Mouse (Mus musculus) layer of hippocampus, postnatal 36 days (tissue): ENCODE measurements at regions not wholly inside any gene's neighbourhood (a gene's known extent, or its start where the extent isn't known, plus 50 kb on each side); places are given as distances from the start of the nearest gene placed in this dataset.

Experiments
- DNase-seq, 2 experiments: peaks; one replicate each; pipeline ENCODE4 v3.0.0; 2022

DNA sequence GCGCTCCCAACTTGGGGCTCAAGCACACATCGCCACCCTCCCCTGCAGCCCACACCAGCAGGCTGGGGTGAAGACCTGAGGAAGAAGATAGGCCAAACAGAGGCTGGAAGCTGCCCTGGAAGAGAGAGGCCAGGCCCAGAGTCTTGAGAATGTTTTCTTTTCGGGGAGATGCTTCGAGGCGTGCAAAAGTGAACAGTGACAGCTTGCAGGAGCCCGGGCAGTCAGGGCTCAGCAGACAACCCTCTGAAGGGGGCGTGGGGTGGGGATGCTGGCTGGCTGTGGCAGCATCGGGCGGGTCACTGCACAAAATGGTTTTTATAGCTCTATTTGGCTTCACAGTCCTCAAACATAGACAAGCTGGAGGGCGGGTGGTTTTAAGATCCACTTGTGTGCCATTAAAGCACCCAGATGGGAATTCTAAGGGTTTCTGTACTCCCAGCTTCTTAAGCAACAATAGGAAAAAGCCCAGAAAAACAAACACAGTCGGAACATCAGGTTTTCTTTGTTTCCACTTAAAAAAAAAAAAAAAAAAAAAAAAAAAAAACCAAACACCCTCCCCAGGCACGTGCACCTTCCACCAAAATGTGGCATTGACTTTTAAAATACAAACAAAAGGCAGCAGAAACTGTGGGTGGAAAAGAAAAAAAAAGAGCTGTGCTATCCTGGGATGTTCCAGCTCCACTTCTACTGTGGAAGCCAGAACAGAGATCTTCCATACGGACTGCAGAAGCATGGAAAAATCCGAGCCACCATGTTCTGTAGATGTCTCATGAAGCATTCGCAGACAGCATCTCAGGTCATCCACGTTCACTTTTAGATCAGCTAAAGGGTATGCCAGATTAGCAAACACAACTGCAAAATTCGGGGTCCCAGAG, 123.5 kb downstream of the Ly86 start:
- DNase-seq: no peak

DNA sequence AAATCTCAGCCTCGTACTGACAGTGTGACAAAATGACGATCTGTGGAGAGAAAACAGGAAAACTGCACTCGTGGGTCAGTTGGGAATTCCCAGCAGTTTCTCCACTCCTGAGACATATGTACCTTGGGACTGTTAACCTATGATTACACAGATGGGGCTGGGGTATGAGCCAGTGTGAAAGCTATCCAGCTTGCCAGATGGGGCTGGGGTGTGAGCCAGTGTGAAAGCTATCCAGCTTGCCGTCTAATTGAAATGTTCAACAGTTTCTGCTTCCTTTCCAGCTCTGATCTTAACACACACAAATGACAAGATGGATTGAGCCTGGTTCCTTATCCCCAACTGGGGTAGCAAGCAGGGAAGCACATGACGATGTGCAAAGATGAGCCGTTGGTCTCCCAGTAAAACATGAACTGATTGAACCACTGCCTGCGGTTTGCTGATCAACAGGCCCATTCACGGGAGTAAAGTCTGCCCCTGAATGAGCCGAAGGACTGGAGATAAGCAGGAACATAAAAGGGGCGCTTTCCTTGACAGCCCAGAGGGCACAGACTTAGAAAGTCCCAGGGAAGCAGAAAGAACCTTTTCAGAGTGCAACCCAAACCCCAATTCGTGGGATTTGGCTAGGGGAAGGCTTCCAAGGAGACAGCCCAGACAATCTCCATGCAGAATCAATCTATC, 125.4 kb downstream of the Ly86 start:
- no peak for DNase-seq

DNA sequence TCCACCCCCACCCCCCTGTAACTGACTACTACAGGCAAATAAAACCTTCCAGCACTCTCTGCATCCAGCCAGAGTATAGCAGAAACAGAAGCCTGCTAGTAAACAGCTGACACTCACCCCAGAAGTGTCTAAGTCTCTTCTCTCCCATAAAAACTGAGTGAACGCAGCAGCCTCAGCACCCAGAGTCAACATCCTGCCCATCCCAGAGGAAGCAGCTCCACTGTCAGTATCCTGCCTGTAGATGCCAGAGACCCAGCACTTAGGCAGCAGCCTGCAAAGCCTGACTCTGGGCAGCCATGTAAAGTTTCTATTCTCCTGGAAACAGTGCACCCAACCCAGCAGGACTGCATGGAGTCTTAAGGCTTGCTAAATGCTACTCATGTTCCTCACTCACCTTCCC, 128.4 kb downstream of the Ly86 start:
- no peak for DNase-seq

DNA sequence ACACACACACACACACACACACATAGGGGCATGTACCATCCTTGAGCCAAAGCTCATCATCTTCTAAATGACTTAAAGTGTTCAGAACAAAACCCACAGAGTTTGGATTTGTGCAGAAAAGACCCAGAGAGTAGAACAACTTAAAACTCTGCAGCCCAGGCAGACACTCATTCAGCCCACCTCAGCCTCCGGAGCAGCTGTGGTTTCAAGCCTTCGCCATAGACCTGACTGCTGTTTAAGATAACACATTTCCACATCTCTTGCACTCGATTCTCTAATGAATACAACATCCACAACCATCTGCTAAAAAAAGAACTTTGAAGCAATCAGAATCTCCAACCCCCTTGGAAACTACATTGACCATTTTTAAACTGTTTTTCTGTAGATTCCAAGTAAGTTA, 130.8 kb downstream of the Ly86 start:
- DNase-seq: no peak

DNA sequence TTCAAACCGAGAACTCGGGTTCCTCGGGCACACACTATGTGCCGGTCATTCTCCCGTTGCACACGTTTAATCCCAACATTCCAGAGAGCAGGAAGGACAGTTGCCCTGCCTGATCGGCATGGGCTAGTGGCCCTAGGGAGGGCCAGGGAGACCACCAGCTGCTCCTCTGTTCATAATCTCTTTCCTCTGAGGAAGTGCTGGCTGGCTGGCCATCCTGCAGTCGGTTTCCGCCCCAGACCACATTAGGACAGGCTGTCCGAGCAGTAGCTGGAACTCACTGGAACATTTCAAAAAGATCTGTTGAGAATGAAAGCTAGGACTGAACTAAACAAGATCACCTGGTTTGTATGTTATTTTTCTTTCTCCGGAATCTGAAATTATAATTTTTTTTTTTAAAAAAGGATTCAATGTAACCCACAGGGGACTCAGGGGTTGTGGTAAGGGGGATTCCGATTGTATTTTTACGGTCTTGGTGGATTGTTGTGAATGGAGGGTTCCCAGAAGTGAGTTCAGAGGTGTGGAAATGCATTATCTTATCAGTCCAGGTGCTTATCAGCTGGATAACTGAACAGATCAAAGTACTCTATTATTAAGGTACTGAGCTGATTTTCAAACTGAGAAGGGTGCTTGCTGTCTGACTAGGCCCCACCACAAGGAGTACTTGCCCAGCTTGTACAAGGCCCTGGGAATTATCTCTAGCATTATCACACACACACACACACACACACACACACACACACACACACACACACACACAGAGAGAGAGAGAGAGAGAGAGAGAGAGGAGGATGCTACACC, 131.4 kb downstream of the Ly86 start:
- no peak for DNase-seq

DNA sequence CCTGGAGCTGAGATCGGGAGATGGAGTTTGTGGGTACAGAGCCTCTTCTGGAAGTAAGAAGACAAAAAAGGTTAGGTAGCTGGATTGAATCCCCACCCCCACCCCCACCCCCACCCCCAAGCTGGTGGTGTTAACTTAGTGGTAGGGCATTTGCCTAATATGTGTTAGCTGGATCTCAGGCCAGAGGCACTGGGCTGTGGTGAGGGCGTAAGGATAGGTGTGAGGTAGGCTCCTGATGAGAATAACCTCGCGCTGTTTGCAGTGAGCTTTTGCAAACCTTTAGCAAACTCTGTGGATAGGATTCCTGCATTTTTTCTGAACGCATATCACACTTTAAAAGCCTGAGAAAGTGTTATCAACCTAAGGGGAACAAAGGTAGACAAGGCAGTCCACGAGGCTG, 132.3 kb downstream of the Ly86 start:
- DNase-seq: no peak

DNA sequence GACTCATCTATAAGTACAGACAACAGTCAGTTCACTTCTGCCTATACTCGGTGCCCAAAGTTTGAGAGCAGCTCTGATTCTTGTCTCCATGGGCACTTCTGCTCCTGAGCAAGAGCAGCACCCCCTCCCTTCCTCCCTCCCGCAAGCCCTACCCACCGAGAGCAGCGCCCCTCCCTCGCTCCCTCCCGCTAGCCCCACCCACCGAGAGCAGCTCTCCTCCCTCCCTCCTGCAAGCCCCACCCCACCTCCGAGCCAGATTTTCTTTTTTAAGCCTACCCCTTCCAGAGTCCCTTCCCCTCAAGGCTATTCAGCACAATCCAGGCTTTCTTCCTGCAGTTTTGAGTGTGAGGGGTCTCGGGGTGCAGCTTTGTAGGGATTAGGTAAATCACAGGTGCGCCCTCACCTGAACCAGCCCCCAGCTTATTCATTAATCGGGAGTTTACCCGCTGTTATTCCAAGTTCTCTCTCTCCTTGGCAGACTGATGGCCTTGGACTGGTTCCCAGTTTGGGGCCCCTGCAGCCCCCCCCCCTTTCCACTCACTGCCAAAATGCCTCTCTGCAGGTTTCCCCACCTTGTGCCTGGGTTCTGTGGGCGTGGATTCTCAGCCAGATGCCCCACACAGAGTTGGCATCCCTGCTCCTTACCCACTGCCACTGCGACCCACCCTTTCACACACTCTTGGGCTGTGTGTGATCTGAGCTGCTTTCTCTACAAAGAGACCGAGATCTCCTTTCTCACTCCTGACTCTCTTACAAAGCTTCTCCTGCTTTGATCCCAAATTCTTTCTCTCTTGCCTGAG, 132.9 kb downstream of the Ly86 start:
- DNase-seq: no peak

DNA sequence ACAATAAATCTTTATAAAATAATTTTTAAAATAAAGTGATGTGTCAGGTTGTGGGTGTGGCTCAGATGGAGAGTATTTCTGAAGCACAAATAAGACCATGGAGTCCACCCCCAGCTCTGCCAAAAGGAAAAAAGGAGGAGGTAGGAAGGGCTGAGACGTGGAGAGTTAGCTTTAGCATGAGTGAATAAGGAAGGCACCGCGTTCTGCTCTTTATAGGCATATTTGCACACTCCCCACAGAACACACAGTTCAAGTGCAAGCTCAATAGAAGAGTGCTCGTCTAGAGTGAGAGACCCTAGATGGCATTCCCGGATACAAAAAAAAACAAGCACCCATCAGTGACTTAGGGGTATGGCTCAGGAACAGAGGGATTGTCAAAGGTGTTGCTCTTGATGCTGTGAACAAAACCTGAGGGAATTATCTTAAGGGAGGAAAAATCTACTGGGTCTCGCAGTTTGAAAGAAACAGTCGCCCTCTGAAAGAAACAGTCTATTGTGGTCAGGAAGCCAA, 134.2 kb downstream of the Ly86 start:
- DNase-seq: no peak

DNA sequence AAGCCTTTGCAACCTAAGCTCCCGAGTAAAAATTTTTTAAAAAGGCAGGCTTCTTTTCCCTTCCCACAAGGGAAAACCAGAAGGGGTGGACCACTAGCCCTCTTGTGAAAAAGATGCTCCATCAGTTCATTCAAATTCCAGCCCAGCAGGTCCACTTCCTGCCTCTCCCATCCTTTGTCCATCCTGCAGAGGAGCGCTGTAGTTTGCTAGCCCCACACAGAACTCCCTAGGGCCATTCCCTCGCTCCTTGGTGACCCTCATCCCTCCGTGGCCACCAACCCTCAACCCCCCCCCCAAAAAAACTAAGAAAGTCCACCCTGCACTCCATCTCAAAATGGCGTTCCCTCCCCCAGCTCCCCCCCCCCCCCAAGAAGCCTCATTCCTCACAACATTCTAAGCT, 136.5 kb downstream of the Ly86 start:
- no peak for DNase-seq

DNA sequence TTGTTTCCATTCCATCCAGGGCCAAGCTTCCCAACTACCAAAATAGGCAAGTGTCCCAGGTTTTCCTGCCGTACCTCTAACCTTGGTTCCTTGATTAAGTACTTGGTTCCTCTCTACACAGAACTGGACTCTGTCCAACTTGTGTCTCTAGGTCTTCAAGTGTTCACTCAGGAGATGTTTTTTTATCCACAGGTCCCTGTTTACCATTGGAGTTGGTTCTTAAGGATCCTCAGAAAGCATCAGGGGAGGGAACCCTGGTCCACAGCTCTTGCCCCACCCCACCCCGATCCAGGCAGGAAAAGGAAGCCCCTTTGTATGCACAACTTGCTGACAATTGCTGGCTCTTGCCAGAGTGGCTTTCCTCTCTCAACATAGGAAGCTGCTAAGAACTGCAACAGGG, 137.0 kb downstream of the Ly86 start:
- no peak for DNase-seq

DNA sequence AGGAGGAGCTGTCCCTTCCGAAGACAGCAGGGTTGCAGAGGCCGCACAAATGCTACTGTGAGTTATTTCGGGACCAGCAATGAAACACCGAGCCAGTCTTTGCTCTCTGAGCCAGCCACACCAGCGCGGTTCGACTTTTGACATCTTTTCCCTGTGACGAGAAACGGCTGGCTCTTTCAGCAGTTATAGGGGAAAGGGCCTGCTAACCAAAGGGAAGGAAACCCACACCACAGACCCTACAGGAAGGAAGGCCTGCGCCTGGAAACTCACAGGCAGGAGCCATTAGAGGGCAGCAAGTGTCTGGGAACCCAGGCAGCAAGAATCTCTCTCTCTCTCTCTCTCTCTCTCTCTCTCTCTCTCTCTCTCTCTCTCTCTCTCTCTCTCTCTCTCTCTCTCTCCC, 137.6 kb downstream of the Ly86 start:
- DNase-seq: peak; percentile 44 to 48

DNA sequence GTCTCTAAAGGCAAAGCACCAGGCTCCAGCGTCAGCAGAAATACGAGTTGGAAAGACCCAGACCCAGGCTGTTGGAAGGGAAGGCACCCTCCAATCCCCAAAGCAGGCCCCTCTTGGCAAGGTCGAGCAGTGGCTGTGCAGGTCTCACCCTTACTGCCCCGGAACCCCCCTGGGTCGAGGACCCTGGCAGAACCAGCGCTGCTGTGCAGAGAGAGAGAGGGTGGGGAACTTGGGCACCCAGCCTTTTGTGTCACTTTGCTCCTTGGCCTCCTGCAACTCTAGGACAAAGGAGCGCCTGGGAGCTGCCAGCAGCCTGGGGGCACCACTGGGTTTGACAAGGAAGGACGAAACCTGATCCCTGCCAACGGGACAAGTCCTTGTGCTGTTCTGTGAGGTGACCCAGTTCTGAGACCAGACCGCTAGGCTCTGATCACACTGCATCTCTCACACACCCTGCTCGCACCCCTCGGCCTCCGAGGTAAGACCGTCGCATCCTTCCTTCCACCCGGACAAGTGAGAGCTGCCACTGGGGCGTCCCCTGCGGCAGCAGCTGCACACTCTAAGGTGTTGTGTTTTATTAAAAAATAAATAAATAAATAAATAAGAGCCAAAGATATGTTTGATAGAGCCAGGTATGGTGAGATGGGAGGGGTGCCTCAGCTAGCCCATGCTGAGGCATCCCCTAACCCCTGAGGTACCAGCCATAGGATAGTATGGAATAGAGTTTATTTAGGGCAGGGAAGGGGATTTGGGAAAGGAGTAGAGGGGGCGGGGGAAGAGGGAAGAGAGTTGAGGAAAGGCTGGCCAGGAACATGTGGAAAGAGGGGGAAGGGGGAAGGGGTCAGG, 138.2 kb downstream of the Ly86 start:
- DNase-seq: peak; percentile 37 to 58

DNA sequence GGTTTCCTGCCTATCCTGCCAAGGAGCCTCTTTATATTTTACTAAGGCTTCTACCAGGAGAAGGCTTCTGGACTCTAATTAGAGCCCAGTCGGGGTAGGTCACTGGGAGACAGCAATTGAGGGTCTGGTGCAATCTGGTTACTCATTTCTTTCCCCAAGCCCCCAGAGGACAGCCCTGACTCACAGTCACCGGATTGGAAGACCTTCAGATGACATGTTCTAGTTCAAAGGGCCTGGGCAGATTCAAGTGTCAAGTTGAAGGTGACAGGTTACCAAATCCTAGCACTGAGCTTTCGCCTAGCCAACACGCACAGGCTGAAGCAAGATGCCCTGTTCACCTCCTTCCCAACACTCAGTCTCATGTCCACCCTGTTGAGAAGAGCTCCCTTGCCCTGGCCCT, 139.6 kb downstream of the Ly86 start:
- DNase-seq: no peak

DNA sequence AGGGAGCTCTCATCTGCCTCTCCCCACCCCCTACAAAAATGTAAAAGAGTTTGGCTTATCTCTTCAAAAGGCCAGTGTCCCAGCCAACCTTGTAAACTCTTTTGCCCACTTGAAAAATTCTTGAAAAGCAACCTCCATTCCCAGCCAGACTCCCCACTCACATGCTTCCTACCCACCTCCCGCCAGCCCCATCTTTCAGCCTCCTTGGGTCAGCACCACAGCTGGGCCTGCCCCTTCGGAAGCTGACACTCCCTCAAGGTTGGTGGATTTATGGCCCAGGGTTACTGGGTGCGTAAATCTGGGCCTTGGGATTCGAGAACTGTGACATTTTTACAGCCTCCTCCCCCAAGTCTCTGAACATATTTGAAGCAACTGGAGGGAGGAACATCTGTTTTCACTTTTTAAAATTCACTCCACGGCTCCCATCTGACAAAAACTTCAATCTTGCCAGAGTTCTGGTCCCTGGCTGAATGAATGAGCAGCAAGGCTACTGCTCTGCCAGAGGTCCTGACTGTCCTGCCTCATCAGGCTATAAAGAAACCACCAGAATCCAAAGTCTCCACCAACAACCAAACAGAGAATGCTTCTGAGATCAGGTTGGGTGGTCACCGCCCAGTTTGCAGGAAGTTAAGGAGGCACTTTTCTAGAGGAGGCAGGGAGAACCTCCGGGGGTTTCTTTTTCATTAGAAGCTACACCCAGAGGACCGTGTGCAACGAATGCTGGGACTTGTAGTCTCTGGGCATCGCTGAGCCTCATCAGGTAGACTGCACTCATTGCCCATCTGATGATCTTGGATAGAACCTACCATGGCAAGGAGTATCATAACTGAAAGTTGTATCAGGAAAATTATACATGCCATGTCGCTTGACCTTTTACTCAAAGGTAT, 147.3 kb downstream of the Ly86 start:
- DNase-seq: no peak

DNA sequence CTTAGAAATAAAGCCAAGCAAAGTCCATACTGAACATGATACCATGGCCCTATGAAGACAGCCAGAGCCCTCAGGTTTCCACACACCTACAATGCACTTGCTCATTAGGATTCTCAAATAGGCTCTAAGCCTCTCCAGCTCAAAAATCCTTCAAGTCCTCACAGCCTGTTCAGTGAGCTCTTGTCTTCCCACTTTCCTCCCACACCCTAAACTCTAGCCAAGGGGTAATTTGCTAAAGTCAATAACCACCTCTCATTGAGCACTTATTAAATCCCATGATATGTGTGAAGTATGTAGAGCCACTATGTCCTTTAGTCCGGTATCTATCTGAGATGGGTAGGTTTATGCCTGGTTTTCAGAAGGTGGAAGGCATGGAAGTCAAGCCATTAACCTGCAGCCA, 148.3 kb downstream of the Ly86 start:
- DNase-seq: no peak

DNA sequence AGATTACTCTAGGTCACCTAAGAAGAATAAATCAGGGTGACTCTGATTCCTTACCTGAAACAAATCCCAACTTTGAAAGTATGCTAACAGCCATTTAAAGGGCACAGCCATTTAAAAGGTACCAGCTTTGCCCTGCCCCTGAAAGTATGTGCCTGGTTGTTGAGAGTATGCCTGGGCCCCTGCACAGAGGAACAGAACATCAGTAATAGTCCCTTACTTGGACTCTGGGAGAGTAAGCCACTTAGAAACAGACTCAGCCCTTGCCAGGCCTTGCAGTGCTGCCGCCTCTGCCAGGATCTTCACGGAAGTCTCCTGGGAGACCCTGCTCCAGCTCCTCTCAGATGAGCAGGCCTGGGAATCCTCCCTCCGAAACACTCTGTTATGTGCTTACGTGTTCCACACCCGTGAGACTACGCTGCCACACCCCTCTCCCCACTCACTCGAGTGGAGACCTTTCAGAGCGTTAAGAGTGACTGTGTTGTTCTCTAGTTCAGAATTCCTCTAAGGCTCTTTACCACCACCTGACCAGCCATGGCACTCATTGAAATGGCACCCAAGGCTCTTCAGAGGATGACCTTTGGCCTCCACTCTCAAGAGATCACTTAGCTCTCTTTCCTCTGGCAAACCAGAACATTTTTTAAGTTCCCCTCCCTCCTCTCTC, 150.4 kb downstream of the Ly86 start:
- no peak for DNase-seq

DNA sequence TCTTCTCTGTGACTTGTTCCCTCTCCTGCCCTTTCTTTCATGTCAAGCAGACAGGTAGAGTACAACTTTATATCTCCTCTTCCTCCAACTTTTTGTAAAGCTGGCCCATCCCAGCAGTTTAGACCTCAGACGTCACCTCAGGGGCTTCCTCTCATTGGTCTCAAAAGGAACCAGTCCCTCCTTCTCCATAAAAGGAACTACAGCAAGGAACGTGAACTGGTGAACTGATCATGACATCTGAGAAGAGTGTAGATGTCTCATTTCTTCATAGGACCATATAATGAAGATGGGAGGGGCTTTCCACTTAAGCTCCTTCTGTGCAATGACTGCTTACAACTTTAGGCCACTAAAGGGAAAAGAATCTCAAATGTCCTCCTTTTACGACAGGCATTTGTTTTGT, 153.0 kb downstream of the Ly86 start:
- no peak for DNase-seq

DNA sequence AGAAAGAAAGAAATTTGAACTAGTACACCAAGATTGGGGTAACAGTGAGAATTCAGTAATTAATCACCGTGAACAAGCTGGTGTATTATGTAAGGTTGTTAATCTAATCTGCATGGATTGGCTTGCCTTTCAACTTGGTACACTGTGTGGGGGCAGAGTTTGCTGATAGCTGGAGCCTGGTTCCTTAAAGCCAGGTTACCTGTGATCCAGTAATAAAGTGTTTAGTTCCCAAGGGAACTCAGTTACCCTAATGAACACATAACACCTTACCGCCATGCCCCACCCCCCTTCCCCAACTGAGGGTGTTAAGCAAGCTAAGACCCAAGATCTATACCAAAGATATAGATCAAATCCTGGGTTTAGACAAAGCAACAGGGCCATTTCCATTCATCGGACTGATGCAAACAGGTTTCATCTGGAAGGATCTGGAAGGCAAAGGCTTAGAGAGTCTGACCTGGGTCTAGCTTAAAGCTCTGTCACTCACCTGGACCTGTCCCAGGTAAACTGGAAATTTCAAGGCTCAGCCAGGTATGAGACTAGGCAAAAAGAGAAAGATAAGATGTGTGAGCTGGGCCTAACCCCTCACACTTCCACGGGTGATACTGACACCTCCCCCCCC, 155.8 kb downstream of the Ly86 start:
- DNase-seq: no peak

DNA sequence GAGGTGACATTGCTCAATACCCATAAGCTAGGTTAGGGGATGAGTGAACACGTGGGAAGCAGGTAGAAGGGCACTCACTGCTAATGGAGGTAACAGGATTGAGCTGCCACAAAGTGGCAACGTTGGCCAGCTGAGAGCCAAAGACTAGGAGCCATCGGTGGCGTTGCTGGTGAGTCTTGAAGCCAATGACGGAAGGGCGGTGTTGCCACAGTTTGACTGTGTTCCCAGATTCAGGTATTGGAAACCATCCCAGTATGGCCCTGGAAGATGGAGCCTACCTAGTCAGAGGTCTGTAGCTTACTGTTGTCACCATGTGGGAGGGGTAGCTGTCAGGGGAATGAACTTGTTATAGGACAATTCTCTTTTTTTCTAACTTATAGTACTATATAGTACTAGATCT, 158.4 kb downstream of the Ly86 start:
- no peak for DNase-seq
